In the genomic region with DNA sequence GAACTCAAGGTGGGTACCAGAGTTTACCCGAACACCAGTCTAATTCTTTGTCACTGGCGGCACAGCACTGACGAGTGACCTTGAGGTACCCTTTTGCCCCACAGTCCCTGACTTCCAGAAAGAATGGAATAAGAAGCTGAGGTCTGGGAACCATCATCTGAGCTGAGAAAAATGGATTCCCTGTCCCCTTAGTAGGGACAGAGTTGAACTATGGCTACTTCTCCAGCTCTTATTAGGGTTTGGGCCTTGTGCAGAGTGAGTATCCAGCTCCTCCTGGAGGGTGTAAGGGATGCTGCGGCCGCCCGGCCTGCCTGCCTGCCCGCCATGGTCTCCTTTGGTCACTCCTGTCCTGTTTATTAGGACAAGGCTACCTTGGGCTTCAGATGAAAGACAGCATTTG, we compare ENCODE assay signal across 8 mouse cellular contexts. TPM values are rescaled to one million over a fixed set of nuclear protein-coding genes. Genes with fewer than 3 reads are reported as not detected.
DNase-seq lines count a peak whose midpoint lies in the region; ATAC-seq lines count a peak whose summit lies in the region.

No protein-coding gene starts in this region.

- peak overlapping the region; percentile 34 for H3K4me3 ChIP-seq in forebrain, embryonic 13.5 days
- peak overlapping the region; percentile 53 for H3K4me3 ChIP-seq in limb, embryonic 10.5 days

- peak overlapping the region; percentile 95 for H3K27ac ChIP-seq in forebrain, embryonic 13.5 days
- H3K27ac ChIP-seq in limb, embryonic 10.5 days = peak overlapping the region; percentile 93

- 49% methylated on average over 7 of the region's 7 CpGs for WGBS in forebrain, embryonic 13.5 days
- 62% methylated on average over 7 of the region's 7 CpGs for WGBS in limb, embryonic 10.5 days

- peak; percentile 22 for DNase-seq in left cerebral cortex, postnatal 4 days
- no peak for DNase-seq in left cerebral cortex, postnatal 36 days (ENCODE audit: low spot score in 2 of 2)
- DNase-seq in R1 (ENCODE audit: low read depth, low spot score) = peak; percentile 35
- DNase-seq in limb, embryonic 10.5 days (ENCODE audit: low spot score) = peak; percentile 47
- DNase-seq in retina, embryonic 14.5 days (ENCODE audit: low spot score) = peak; percentile 38
- DNase-seq in lung, postnatal 25 days (ENCODE audit: low spot score) = no peak

- H3K27me3 ChIP-seq in forebrain, embryonic 13.5 days = no peaks in the 10 kb centered on the region
- H3K27me3 ChIP-seq in limb, embryonic 10.5 days (ENCODE audit: low read depth, poor library complexity, severe bottlenecking) = no peaks in the 10 kb centered on the region

- intact Hi-C loops in left cerebral cortex, postnatal 4 days (cut with DNase I) = loop anchor here (5.0 kb wide), 1 partner anchor 49 kb away; no protein-coding TSS in a partner anchor
- intact Hi-C loops in left cerebral cortex, postnatal 36 days (cut with DNase I) = loop anchor here (2.0 to 5.0 kb wide), 3 partner anchors 34 to 194 kb away; a partner anchor contains a TSS

- peaks cover 17% of the 10 kb centered on the region for H3K4me1 ChIP-seq in forebrain, embryonic 13.5 days
- peaks cover 29% of the 10 kb centered on the region for H3K4me1 ChIP-seq in limb, embryonic 10.5 days

- peak overlapping the region; percentile 63 for H3K4me2 ChIP-seq in forebrain, embryonic 13.5 days

- peaks cover 19% of the 10 kb centered on the region; the same call in 1 of the 2 replicates for H3K36me3 ChIP-seq in forebrain, embryonic 13.5 days (ENCODE audit: poor library complexity, severe bottlenecking)
- H3K36me3 ChIP-seq in limb, embryonic 10.5 days = peaks cover 29% of the 10 kb centered on the region

- peak overlapping the region; percentile 61 for H3K9ac ChIP-seq in forebrain, embryonic 13.5 days

- ATAC-seq in forebrain, embryonic 13.5 days = peak; percentile 0; the same call in 1 of the 2 replicates
- ATAC-seq in granulocyte monocyte progenitor cell, adult 5-6 weeks (replicated peaks; ENCODE audit: poor library complexity, severe bottlenecking) = no peak

- H3K9me3 ChIP-seq in forebrain, embryonic 13.5 days (replicated peaks) = no peaks in the 10 kb centered on the region
- no peaks in the 10 kb centered on the region for H3K9me3 ChIP-seq in limb, embryonic 10.5 days (replicated peaks)

RNA-seq across cellular contexts. Expression of a gene that starts 34.9 kb away (rescaled TPM):
- 10 to 100 TPM; 16.2 to 17.6 TPM for total RNA-seq in left cerebral cortex, postnatal 4 days (2021)
- 10 to 100 TPM; 21.5 to 22.0 TPM for total RNA-seq in left cerebral cortex, postnatal 36 days (2021)
- 32.0 and 34.1 TPM in 2 replicates for polyA plus RNA-seq in forebrain, embryonic 13.5 days (2015; fragmentation: Nextera tagmentation; extraction: Ambion mirVana)
- polyA plus RNA-seq in limb, embryonic 10.5 days (2016; fragmentation: Nextera tagmentation; extraction: Ambion mirVana) = 23.9 and 25.2 TPM in 2 replicates
- total RNA-seq in granulocyte monocyte progenitor cell, adult 5-6 weeks (2014; fragmentation: Nextera tagmentation) = 20.8 and 33.5 TPM in 2 replicates
- total RNA-seq in granulocyte monocyte progenitor cell, adult 5-6 weeks (2017) = 20.3 and 26.7 TPM in 2 replicates

RNA-seq across cellular contexts. Expression of a gene that starts 46.6 kb away (rescaled TPM):
- total RNA-seq in left cerebral cortex, postnatal 4 days (2021) = not detected
- total RNA-seq in left cerebral cortex, postnatal 36 days (2021) = not detected
- 0.35 and 0.43 TPM in 2 replicates for polyA plus RNA-seq in forebrain, embryonic 13.5 days (2015; fragmentation: Nextera tagmentation; extraction: Ambion mirVana)
- not detected in 2 replicates for polyA plus RNA-seq in limb, embryonic 10.5 days (2016; fragmentation: Nextera tagmentation; extraction: Ambion mirVana)
- total RNA-seq in granulocyte monocyte progenitor cell, adult 5-6 weeks (2014; fragmentation: Nextera tagmentation) = not detected in 2 replicates
- total RNA-seq in granulocyte monocyte progenitor cell, adult 5-6 weeks (2017) = not detected in 2 replicates

RNA-seq across cellular contexts. Expression of a gene that starts 53.0 kb away (rescaled TPM):
- total RNA-seq in left cerebral cortex, postnatal 4 days (2021) = 100 to 1,000 TPM; 206 to 208 TPM
- total RNA-seq in left cerebral cortex, postnatal 36 days (2021) = 100 to 1,000 TPM; 179 to 192 TPM
- polyA plus RNA-seq in forebrain, embryonic 13.5 days (2015; fragmentation: Nextera tagmentation; extraction: Ambion mirVana) = 204 and 245 TPM in 2 replicates
- polyA plus RNA-seq in limb, embryonic 10.5 days (2016; fragmentation: Nextera tagmentation; extraction: Ambion mirVana) = 562 and 618 TPM in 2 replicates
- 258 and 285 TPM in 2 replicates for total RNA-seq in granulocyte monocyte progenitor cell, adult 5-6 weeks (2014; fragmentation: Nextera tagmentation)
- total RNA-seq in granulocyte monocyte progenitor cell, adult 5-6 weeks (2017) = 130 and 152 TPM in 2 replicates

Comparison
In these comparisons a context has a peak if more than half of its experiments do, and no peak if none do; other contexts are left out.
1. DNase-seq: peak in left cerebral cortex, postnatal 4 days (single experiment), R1 (single experiment), limb, embryonic 10.5 days (single experiment) and retina, embryonic 14.5 days (single experiment); none in left cerebral cortex, postnatal 36 days (0 of 2) and lung, postnatal 25 days (single experiment).